Mouse (Mus musculus) heart, embryonic 14.5 days (tissue): ENCODE results near the gene Taok3. TPM values are rescaled to one million over a fixed set of nuclear protein-coding genes. Genes with fewer than 3 reads are reported as not detected.

ENCODE experiments used
- ATAC-seq: fragments of 200-750 bp; cut with Nextera tagmentation; 2 replicates; pipeline ENCODE4 v1.8.0; 2017; ENCODE audit warnings: low read depth, moderate TSS enrichment; ENCODE audit not compliant: insufficient number of reproducible peaks, insufficient read depth, low FRiP score
- H3K27ac ChIP-seq, 2 experiments: fragments of 200-500 bp in 1 of 2; fragments of 300-500 bp in 1 of 2; sonication (generic) in 1 of 2; replicated peaks in 1 of 2; 2 replicates each; pipeline ENCODE4 v1.5.1; 2012 to 2014; ENCODE audit warnings: low read depth in 2 of 2, low read length in 2 of 2, control low read depth in 1 of 2, mild to moderate bottlenecking in 1 of 2, mixed read lengths in 1 of 2; ENCODE audit not compliant: control insufficient read depth in 1 of 2, insufficient read depth in 1 of 2
- H3K27me3 ChIP-seq: fragments of 300-500 bp; sonication (generic); 2 replicates; pipeline ENCODE4 v1.6.1; 2014; ENCODE audit warnings: mild to moderate bottlenecking, low read length, control low read depth; ENCODE audit not compliant: control insufficient read depth, insufficient read depth
- H3K36me3 ChIP-seq: fragments of 300-500 bp; sonication (generic); 2 replicates; pipeline ENCODE4 v1.6.1; 2014; ENCODE audit warnings: mild to moderate bottlenecking, control low read depth, low read length, mixed read lengths; ENCODE audit not compliant: control insufficient read depth, insufficient read depth
- H3K4me1 ChIP-seq, 2 experiments: fragments of 200-500 bp in 1 of 2; fragments of 300-500 bp in 1 of 2; sonication (generic) in 1 of 2; 2 replicates each; pipeline ENCODE4 v1.6.1; 2012 to 2014; ENCODE audit warnings: low read length in 2 of 2, control low read depth in 1 of 2, mixed read lengths in 1 of 2; ENCODE audit not compliant: control insufficient read depth in 2 of 2, insufficient read depth in 2 of 2
- H3K4me2 ChIP-seq: fragments of 300-500 bp; sonication (generic); 2 replicates; pipeline ENCODE4 v1.6.1; 2014; ENCODE audit warnings: mild to moderate bottlenecking, low read length
- H3K4me3 ChIP-seq, 2 experiments: fragments of 200-500 bp in 1 of 2; fragments of 300-500 bp in 1 of 2; sonication (generic) in 1 of 2; 2 replicates each; pipeline ENCODE4 v1.5.1; 2012 to 2014; ENCODE audit warnings: low read length in 2 of 2, mild to moderate bottlenecking in 2 of 2, control low read depth in 1 of 2, low read depth in 1 of 2, moderate library complexity in 1 of 2; ENCODE audit not compliant: control insufficient read depth in 1 of 2, insufficient read depth in 1 of 2
- H3K9ac ChIP-seq: fragments of 300-500 bp; sonication (generic); 2 replicates; pipeline ENCODE4 v1.6.1; 2014; ENCODE audit warnings: mild to moderate bottlenecking, low read length
- H3K9me3 ChIP-seq: fragments of 300-500 bp; sonication (generic); 2 replicates; pipeline ENCODE4 v1.6.1; 2016; ENCODE audit warnings: low read length, control low read depth; ENCODE audit not compliant: control insufficient read depth
- WGBS: fragments of 180-500 bp; shearing (Covaris S2); extraction: QIAGEN DNeasy Blood & Tissue Kit; methylation state at CpG from one replicate; pipeline ENCODE4 v1.1.7; 2014; 5-methylcytosine and 5-hydroxymethylcytosine counted together
- polyA plus RNA-seq: library from polyadenylated mRNA; unstranded; fragments of >200 nt; fragmentation: Nextera tagmentation; extraction: Ambion mirVana; gene quantifications from 2 replicates; pipeline ENCODE4 v1.2.1, GENCODE M21; 2014

The Taok3 gene
- polyA plus RNA-seq, 1 experiment from 2014 or later, result 8.9 TPM

DNA sequence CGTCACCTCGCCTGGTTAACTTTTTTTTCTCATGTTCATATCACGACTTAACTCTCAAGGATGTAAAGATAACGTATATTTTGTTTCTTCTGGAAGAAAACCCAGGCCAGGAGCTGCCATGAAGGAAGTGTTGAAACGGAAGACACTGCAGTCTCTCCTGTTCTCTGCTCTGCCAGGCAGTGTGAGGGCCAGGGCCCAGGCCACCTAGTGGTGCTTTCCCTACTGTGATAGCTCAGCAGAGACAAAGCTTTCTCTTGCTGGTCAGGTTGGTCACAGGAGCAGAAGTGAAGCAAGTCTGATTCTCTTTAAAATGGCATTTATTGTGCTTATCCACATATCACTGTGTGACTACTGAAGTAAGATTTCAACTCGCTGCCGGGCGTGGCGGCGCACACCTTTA, 161.6 kb downstream of the Taok3 start:
- H3K4me1 ChIP-seq, result peaks cover 8 to 37% of the 10 kb centered on the region in 2 experiments
- H3K27me3 ChIP-seq, result no peaks in the 10 kb centered on the region
- 86% methylated on average over 10 of the region's 10 CpGs for WGBS
- no peak overlapping the region for H3K4me2 ChIP-seq
- no peak overlapping the region for H3K4me3 ChIP-seq
- H3K27ac ChIP-seq, result no peak overlapping the region
- no peak overlapping the region for H3K9ac ChIP-seq
- H3K36me3 ChIP-seq, result peaks cover 43% of the 10 kb centered on the region
- no peak for ATAC-seq
- no peaks in the 10 kb centered on the region for H3K9me3 ChIP-seq

GRCm38 (mm10) chr5:117282360-117282759, 162.4 kb downstream of the Taok3 start:
- Histone ChIP-seq H3K27ac (no peak overlapping the region), H3K9me3 (no peaks in the 10 kb centered on the region), H3K4me1 (peaks cover 8 to 39% of the 10 kb centered on the region in 2 experiments), H3K27me3 (no peaks in the 10 kb centered on the region), H3K4me3 (no peak overlapping the region), H3K9ac (no peak overlapping the region), H3K36me3 (peaks cover 43% of the 10 kb centered on the region), H3K4me2 (no peak overlapping the region)
- 91% methylated on average over 8 of the region's 8 CpGs for WGBS
- ATAC-seq, result no peak

DNA sequence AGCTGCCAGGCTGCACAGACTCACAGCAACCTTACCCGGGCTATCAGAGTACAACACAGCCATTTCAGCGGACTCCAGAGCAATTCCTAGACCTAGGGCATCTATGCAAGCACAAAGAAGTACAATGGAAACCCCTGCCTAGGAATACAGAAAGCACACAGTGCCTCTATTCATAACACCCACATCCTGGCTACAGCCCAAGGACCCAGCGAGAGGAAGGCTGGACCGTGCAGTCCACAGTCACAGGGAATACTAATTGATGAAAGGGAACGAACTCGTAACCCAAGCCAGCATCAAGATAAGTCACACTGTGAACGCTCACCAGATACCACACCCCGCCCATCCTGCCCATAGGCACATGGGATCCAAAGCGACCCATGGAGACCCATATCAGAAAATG, 164.1 kb downstream of the Taok3 start:
- Histone ChIP-seq H3K9me3 (no peaks in the 10 kb centered on the region), H3K4me3 (no peak overlapping the region), H3K27me3 (no peaks in the 10 kb centered on the region), H3K36me3 (peaks cover 43% of the 10 kb centered on the region), H3K4me1 (peaks cover 14 to 42% of the 10 kb centered on the region in 2 experiments), H3K9ac (no peak overlapping the region), H3K4me2 (no peak overlapping the region), H3K27ac (no peak overlapping the region)
- no peak for ATAC-seq
- 80% methylated on average over 9 of the region's 9 CpGs for WGBS

DNA sequence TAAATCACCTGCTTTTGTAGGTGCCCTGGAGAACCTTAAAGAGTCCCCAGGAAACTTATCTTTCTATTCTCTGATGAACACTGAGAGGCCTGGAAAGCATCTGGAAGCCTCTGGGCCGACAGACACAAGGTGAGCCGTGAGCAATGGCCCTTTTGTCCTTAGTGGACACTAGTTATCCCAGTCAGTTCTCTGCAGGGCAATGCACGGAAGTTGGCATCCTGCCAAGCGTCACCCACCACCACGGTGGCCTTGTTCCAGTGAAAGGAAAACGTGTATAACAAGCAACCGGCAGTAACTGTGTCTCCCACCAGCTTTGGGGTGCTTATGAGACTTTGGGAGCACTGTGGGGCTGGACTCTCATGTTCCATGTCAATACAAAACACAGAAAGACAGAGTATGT, 164.8 kb downstream of the Taok3 start:
- Histone ChIP-seq H3K9me3 (no peaks in the 10 kb centered on the region), H3K4me3 (no peak overlapping the region), H3K27ac (no peak overlapping the region), H3K4me1 (peaks cover 10 to 35% of the 10 kb centered on the region in 2 experiments), H3K9ac (no peak overlapping the region), H3K36me3 (peaks cover 43% of the 10 kb centered on the region), H3K4me2 (no peak overlapping the region), H3K27me3 (no peaks in the 10 kb centered on the region)
- ATAC-seq, result no peak
- 41% methylated on average over 7 of the region's 7 CpGs for whole genome bisulfite sequencing

DNA sequence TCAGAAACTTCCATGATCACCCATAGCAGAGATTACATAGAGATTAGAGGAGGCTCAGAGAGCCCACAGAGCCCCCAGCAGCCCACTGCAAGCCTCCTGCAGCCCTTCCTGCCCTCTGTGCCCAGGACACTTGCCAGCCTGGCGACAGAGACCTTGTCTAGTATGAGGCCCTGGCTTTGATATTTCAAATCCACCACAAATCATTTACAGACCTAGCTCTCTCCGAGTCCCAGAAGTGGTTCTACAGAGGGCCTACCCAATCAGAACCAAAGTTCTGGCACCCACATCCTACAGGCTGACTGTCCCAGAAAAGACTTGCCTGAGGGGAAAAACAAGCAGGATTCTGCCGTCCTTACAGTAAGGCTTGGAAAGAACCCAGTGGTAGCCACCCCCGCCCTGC, 165.3 kb downstream of the Taok3 start:
- Histone ChIP-seq H3K36me3 (peaks cover 43% of the 10 kb centered on the region), H3K27me3 (no peaks in the 10 kb centered on the region), H3K9me3 (no peaks in the 10 kb centered on the region), H3K27ac (no peak overlapping the region), H3K9ac (no peak overlapping the region), H3K4me2 (no peak overlapping the region), H3K4me3 (no peak overlapping the region), H3K4me1 (peaks cover 8 to 29% of the 10 kb centered on the region in 2 experiments)
- ATAC-seq, result no peak
- WGBS, result 77% methylated on average over 4 of the region's 4 CpGs

GRCm38 (mm10) chr5:117286286-117286685, 166.4 kb downstream of the Taok3 start:
- H3K36me3 ChIP-seq, result peaks cover 38% of the 10 kb centered on the region
- peak overlapping the region; percentile 89 for H3K9ac ChIP-seq
- no peaks in the 10 kb centered on the region for H3K27me3 ChIP-seq
- H3K4me2 ChIP-seq, result peak overlapping the region; percentile 87
- H3K9me3 ChIP-seq, result no peaks in the 10 kb centered on the region
- 67% methylated on average over 3 of the region's 3 CpGs for WGBS
- ATAC-seq, result no peak
- no peak overlapping the region; a peak in 1 of 4 replicates for H3K27ac ChIP-seq
- H3K4me3 ChIP-seq, result peak overlapping the region; percentile 81
- H3K4me1 ChIP-seq, result peaks cover 8 to 29% of the 10 kb centered on the region in 2 experiments

DNA sequence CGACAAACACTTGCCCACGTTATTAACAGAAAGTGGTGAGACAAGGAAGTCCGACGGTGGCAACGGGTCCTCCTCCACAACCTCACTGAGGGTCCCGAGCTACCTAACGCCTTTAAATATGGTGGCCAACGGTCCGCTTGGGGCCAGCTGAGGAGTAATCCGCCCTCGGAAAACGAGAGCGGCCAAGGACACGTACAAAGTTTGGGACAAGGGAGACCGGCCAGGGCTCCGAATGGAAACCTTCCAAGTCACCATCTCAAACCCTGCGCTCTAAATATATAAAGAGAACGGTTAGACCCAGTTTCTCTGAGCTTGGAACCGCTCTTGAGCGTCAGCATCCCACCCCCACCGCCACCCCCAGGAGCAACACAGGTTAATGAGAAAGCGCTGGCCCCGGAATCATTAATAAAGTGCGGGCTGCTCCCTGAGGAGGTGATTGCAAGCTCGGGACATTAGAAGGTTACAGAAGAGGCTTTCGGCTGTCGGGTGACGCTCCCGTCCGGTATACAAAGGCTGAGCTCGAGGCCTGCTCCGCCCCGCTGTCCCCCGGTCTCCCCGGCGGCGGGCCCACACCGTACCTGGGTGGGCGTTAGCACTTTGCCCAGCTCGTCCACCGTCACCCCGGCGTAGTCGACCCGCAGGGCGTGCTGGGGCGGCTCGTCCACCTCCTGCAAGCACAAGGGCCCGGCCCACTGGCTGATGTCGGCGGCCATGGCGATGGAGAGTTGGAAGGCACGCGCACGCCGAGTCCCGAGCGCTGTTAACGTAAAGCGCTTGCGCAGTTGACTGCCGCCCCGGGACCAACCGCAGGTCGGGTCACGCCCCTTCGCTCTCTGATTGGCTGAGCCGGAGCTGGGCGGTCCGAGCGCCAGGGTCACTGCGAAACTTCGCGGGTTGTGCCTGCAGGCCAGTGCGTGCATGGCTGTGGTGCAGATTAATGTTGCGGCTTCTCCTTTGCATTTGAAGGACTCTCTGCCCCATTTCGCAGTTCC, 167.2 kb downstream of the Taok3 start, which contains the start of gene Pebp1:
Gene Pebp1 (minus strand): TSS at position 795 of the 992 bp plus-strand sequence.
- H3K9ac ChIP-seq, result peak within 1 kb of the TSS; percentile 89

More for the DNA sequence above, 167.2 kb downstream of the Taok3 start, which contains the start of gene Pebp1:
- peak within 1 kb of the TSS; percentile 87 for H3K4me2 ChIP-seq
- peaks cover 30% of the 10 kb centered on the region for H3K36me3 ChIP-seq
- WGBS, result under 1% methylated on average over 74 of the region's 77 CpGs
- no peaks in the 10 kb centered on the region for H3K27me3 ChIP-seq
- peak; percentile 96 for ATAC-seq
- H3K4me1 ChIP-seq, result peaks cover 8 to 29% of the 10 kb centered on the region in 2 experiments
- peak within 1 kb of the TSS; percentile 81 for H3K4me3 ChIP-seq
- no peaks in the 10 kb centered on the region for H3K9me3 ChIP-seq
- H3K27ac ChIP-seq, result peak within 1 kb of the TSS; percentile 72 to 77
